Mouse (Mus musculus): ENCODE measurements around the gene Taf3. TPM values are rescaled to one million over a fixed set of nuclear protein-coding genes. Genes with fewer than 3 reads are reported as not detected.

The Taf3 gene
- total RNA-seq, 2 experiments from 2014 or later, result 7.3 to 9.5 TPM

DNA sequence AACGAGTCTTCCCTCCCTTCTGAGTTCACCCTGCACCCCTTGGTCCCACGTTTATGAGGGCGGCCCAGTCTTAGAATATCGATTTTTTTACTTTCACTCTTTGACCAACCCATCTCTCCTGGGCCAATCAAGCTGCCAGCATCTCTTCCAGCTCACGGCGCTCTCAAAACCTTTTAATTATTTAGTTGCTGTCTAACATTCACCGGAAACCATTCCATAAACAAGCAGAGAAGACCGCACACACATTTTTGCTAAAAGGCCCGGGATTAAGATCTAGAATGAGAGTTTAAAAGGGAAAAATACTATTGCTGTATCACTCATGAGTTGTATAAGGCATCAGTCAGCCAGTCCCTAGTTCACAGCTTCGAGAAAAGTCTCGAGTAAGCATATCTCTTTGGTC, 168.1 kb downstream of the Taf3 start:
- no peak for DNase-seq
- intact Hi-C loops (cut with DNase I), result loop anchor here (5.0 to 10.0 kb wide), 2 partner anchors 1128 to 1205 kb away; no protein-coding TSS in a partner anchor

DNA sequence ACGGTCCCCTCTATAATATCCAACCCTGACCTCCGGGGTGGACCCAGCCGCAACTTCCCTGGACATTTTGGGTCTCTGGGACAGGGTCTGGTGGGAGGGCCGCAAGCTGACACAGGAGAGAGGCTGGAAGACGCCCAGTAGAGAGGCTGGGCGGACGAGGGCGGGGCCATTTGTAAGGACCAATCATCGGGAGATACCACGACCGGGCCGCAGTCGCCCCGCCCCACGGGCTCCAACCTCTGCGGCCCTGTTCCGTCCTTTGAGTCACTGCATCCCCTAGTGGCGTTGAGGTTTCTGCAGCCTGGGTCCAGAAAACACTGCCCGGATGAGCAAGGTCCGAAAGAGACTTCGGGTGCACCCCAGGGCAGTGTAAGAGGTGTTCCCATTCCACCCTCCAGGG, 168.9 kb downstream of the Taf3 start:
- DNase-seq, result peak; percentile 93
- intact Hi-C loops (cut with DNase I), result loop anchor here (5.0 kb wide), 1 partner anchor 242 kb away; no protein-coding TSS in a partner anchor

DNA sequence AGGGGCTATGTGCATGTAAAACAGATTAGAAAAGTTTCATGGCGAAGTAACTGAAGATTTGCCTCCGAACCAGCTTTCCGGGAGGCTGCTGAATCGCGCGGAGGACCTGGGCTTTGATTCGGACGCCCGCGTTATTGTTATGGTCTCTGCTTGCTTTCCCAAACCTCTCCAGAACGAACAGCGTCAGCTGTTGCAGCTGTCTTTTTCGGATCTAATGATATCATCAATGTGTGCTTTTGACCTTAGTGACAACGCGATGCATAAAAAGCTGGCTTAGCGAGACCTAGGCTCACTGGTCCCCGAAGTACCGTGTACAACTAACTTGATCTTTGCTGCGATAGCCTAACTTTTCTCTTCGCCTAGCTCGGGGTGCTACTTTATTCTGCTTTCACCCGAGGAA, 169.3 kb downstream of the Taf3 start:
- no peak for DNase-seq
- intact Hi-C loops (cut with DNase I), result loop anchor here (5.0 kb wide), 1 partner anchor 242 kb away; no protein-coding TSS in a partner anchor

DNA sequence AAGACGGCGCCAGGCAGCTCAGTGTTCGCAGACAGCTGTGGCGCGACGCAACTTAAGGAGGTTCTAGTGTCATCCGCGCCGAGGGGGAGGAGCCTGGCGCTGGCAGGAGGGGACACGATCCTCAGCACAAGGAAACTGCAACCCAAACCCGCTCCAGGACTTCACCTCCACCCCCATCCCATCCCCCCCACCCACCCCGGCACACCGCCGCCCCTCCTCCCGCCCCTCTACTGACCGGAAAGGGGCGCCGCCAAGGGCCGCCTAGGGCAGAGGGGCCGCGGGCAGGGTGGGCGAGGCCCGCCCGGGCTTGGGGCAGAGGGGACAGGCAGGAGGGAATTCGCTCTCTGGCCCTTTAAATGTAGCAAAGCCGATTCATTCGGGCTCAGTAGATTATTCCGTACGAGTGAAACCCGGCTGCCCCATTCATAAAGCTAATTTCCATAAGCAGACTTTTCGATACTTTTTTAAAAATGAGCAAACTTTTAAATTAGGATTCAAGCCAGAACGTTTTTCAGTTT, 169.8 kb downstream of the Taf3 start:
- intact Hi-C loops (cut with DNase I), result loop anchor here (5.0 kb wide), 1 partner anchor 241 kb away; no protein-coding TSS in a partner anchor
- peak; percentile 36 to 48 for DNase-seq

DNA sequence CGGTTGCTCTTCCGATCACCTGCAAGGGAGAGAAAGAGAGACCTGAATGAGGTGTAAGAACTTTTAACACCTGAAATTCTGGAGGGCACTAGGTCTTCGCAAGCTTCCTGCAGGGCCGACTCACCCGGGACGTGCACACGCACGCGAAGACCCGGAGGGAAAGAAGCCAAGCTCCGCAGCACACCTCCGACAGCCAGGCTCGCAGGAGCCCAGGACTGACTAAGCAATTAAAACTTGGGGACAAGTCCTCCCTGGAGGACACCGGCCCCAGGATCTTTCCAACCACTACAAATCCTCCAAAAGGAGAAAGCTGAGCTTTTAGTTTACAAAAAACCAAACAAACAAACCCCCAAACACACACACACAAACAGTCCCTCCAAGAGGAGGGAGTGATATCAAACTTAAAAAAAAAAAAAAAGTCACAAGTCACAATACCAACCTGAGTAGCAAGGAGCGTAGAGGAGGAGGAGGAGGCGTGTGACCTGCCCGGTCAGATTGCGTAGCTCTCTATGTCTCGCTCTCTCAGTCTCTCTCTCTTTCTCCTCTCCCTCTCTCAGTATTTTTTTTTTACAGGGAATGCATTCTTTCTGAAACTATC, 170.3 kb downstream of the Taf3 start:
- DNase-seq, result no peak
- intact Hi-C loops (cut with DNase I), result loop anchor here (5.0 kb wide), 1 partner anchor 241 kb away; no protein-coding TSS in a partner anchor

DNA sequence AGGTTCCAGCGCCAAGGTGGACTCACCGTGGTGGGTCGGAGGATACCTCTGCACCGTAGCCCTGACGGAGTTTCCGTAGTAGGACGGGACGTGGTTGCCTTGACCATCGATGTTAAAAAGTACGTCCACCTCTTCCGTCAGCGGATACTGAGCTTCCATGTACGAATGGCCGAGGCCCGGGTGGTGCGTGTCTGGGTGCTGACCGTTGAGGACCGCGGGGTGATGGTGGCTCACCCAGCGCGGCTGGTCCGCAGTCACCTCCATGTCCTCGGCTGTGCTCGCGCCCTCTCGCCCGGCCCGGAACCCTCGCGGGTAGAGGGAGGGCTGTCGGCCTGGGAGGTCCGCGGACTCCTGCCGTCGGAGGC, 171.1 kb downstream of the Taf3 start:
- intact Hi-C loops (cut with DNase I), result loop anchor here (5.0 kb wide), 1 partner anchor 240 kb away; no protein-coding TSS in a partner anchor

DNA sequence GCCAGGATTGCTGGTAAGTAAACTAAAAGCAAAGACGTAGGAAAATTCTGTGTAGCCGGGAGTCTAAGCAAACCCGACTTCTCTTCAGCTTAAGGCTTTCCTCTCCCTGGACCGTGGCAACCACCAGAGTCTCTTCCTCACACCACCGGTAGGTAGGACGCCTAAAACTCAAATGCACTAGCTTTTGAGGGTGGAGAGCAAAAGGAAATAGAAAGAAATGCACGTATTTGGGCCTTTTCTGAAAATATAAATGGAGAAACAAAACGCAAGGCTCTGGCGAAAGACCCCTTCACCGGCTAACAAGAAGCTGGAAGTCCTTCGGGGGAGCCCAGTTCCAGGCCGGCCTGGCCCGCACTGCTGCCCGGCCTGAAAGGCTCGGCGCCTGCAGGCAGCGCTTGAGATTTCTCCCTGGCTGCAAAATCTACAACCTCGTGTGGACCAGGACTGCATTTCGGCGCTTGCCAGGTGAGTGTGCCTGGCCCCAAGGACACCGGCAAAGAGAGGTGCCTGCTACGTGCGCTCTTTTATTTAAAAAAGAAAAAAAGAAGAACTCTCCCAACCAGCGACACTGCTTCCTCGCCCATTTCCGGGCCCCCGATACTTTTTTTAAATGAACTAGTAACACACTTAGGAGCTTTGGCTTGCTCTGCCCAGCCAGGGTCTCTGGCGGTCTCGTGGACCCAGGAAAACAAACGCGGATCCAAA, 171.6 kb downstream of the Taf3 start:
- intact Hi-C loops (cut with DNase I), result loop anchor here (5.0 kb wide), 1 partner anchor 239 kb away; no protein-coding TSS in a partner anchor

More for the DNA sequence above, 171.1 kb downstream of the Taf3 start:
- DNase-seq, result peak; percentile 21 to 28

DNA sequence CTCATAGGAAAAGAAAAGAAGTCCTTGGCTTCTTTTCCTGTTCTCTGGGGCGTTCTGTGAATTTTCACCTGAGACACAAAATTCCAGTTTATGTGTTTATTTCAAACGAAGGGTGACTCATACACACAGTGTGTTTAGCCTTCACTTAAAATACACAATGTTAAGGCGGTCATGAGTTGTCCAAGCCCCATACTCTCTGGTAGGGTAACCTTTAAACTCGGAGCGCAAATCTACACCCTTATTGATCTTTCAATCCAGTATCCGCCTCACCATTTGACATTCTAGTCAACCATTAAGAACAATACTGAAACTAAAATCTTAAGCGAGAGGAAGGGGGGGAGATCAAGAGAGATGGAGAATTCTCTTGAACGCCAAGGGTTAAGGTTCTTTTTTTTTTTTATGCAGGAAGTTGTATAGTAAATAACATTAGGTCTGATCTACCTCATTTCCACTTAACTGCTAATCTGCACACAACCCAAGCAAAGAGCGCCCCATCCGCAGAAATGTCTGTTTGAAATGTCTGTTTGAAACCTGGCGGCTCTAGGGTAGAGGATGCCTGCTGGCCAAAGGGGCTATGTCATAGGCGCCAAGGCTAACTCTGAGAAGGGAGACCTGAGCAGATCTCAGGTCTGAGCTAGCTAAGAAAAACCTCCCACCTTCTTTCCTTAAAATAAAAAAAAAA, 172.6 kb downstream of the Taf3 start:
- intact Hi-C loops (cut with DNase I), result loop anchor here (5.0 kb wide), 1 partner anchor 239 kb away; no protein-coding TSS in a partner anchor
- DNase-seq, result no peak

More for the DNA sequence above, 171.6 kb downstream of the Taf3 start:
- no peak for DNase-seq

DNA sequence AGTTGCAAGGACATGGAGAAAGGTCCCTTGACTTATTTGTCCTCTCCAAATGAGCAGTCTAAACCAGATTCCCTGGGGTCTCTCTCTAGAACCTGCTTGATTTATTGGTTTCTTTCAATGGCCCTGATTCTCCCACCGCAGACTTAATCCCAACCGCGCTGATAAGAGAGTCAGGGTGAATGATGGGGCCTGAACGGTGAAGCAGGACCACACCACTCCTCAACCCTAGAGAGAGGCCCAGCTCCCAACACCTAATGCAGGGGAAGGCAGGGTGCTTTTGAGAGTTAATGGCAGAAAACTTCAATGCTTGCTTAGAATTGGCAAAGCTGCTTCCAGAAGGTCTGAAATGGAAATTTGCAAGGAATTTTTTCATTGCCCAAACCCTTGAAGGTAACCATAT, 173.2 kb downstream of the Taf3 start:
- intact Hi-C loops (cut with DNase I), result loop anchor here (5.0 kb wide), 1 partner anchor 238 kb away; no protein-coding TSS in a partner anchor
- no peak for DNase-seq

DNA sequence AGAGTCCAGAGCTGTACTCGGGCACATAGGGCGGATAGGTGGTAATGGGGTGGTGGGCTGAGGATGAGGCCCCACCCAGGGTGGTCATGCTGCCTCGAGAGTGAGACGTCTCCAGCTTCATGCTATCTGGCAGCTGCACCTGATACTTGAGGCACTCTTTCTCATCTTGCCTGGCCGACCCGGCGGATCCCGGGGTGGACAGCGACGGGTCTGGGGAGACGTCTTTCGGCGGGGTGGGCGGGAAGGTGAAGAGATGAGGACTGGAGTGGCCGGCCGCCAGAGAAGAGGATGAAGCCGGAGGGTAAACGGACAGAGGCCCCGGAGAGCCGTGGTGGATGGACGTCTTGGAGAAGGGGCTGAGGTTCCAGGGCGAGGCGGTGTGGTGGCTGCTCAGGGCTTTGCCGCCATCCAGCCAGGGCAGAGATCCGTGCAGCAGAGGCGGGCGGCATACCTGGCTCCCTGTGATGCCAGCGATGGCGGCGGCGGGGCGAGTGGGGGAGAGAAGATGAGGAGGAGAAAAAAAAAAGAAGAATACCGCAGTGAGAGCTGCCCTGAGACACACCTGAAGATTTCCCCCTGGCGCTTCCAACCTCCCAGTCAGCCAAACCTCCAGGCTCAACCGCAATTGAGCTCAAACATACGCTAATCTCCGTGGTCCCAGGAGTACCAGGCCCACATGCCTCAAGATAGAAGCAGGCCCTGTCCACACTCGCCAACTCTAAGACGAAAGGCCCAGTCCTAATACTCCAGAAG, 173.8 kb downstream of the Taf3 start:
- no peak for DNase-seq
- intact Hi-C loops (cut with DNase I), result loop anchor here (5.0 kb wide), 1 partner anchor 237 kb away; no protein-coding TSS in a partner anchor

DNA sequence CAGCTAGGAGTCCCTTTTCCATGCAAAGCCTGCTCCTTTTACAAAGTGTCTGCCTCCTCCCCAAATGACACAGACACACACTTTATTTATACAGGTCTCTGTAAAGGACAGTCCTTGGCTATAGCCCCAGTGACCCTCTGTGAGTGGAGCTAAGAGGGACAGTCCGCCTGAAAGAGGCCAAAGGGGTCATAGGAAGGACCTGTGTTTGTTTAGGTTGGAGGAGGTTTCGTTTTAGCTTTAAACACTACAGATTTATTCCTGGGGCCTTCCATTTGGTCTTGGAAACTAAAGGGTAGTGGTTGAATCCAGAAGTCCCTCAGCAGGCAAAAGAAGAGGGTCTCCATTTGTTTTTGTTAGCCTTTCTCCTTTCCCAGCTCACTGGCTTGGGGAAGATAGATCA, 174.6 kb downstream of the Taf3 start:
- intact Hi-C loops (cut with DNase I), result no loop called here
- DNase-seq, result no peak

DNA sequence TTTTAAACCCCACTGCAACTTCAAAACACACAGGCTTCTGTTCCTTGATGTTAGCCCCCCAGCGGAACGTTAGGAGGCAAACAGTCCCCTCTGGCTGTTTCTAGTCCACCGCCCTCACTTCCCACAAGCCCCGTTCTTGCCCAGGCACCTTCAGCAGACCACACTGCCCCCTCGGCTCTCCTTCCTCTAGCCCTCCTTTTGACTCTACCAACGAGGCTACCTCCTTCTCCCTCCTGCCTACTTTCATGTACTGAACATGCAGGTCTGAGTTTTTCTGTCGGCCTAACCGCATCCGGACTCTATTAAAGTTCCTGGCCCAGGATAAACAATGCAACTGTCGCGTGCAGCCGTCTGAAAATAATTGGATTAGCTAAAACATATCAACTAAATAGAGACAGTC, 175.7 kb downstream of the Taf3 start:
- no peak for DNase-seq
- intact Hi-C loops (cut with DNase I), result no loop called here

DNA sequence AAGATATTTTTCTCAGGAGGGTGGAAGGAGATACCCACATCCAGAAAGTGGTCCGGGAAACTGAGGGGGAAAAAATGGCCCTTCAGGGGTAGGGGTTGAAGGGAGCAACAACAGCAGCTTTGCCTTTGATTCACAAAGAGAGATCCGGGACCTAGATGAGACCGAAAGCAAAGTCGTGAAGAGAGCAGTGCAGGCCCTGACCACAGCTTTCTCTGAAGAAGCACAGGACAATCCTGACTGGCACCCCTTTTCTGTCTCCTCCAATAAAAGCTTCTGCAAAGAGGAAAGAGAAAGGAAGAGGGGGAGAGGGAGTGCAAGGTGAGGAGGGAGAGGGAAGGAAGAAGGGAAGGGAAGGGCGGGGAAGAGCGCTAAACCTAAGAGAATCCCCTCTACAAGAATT, 176.6 kb downstream of the Taf3 start:
- no peak for DNase-seq
- intact Hi-C loops (cut with DNase I), result no loop called here

DNA sequence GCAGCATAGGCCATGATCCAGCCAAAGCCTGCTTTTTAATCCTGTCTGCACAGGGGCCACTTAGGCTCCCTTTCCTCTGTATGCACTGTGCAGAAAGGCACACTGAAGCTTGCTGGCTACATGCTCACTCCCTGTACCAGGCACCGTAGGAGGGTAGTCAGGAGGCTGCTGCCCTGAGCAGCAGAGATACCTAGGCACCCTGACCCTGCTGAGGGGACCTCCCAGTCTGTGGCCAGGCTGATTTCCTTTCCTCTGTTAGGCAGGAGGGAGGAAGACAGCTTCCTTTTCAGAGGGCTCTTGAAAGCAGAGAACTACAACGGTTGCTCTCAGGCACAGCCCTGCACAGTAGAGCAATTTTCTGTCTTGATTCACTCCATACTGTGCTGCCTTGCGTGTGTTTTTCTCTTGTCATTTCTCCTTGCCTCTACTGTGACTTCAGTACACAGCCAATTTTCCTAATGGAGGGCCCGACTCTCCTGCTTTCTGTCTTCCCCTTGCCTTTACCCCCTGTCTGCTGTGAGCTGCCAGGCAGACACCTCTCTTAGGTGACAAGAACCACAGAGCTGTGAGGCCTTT, 177.2 kb downstream of the Taf3 start:
- intact Hi-C loops (cut with DNase I), result no loop called here
- no peak for DNase-seq

DNA sequence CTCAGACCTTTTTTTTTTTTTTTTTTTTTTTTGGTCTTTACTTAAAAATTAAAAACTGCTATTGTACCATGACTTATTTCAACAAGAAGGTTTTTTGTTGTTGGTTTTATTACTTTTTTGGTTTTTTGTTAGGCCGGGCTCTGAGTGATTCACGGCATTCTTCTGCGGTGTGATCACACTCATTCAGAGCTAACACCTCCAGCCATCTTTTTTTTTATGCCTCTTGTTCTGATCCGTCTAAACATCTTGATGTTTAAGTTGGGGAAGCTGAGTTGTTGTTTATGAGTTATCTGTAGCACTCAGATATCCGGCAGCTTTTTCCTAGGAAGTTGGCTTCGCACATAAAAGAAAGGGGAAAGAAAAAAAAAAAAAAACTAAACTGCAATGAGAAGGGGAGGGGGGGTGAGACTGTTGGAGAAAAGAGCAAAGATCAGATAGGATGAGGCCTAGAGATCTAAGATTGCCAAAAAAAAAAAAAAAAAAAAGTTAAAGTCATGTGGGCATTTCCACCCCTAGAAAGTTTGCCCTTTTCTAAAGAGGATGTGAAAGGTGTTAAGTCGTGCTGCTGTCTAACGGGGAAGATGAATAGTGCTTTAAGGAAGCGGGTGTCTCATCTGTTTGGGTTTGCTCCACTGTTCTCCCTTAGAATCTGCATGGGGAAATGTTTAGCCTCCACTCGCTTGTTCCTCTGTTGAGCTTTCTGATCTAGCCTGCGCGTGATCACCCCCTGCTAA, 181.1 kb downstream of the Taf3 start:
- intact Hi-C loops (cut with DNase I), result no loop called here

More for the DNA sequence above, 181.1 kb downstream of the Taf3 start:
- DNase-seq, result no peak

Data from heart, postnatal 14 days (tissue).